Mouse (Mus musculus): ENCODE results near the gene Plekha5. TPM values are rescaled to one million over a fixed set of nuclear protein-coding genes. Genes with fewer than 3 reads are reported as not detected.

Gene Plekha5
- polyA plus RNA-seq, 1 experiment from 2014 or later = 39.0 TPM

DNA sequence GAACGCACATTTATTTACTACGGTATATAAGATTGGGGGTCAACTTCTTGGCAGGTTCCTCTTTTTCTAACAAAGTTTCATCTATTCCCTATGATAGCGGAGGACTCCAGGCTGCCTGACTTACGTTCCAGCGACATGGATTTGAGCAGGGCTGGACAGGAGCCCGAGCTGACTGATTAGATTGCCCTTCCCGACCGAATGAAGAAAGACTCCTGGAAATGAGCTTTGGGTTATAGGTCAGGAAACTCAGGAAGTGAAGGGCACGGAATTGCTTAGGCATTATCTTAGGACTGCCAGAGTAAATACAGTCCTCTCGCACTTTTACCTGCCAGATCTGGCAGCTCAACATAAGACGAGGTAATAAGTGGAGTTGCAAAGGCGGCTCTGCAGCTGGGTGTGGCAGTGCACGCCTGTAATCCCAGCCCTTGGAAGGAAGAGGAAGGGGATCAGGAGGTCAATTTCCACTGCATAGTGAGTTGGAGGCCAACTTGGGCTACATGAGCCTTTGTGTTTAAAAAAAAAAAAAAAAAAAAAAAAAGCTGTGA is 21.0 kb upstream of the Plekha5 start:
- no peak overlapping the region for H3K4me2 ChIP-seq (ENCODE audit: low read length)
- no peaks in the 10 kb centered on the region for H3K36me3 ChIP-seq (ENCODE audit: insufficient read depth, low read length)
- DNase-seq (ENCODE audit: low spot score) = no peak
- H3K4me1 ChIP-seq (replicated peaks; ENCODE audit: insufficient read depth, low read length) = no peaks in the 10 kb centered on the region
- H3K4me3 ChIP-seq (replicated peaks; ENCODE audit: low read depth, low read length) = no peak overlapping the region
- no peaks in the 10 kb centered on the region for H3K9me3 ChIP-seq (replicated peaks; ENCODE audit: low read length)
- ATAC-seq (replicated peaks; ENCODE audit: low FRiP score, low read depth) = no peak
- no peak overlapping the region for H3K27ac ChIP-seq
- TF ChIP-seq CTCF (IDR thresholded peaks at IDR 0.05; ENCODE audit: low read depth) = no peak
- WGBS = 64% methylated on average over 13 of the region's 13 CpGs
- no peaks in the 10 kb centered on the region for H3K27me3 ChIP-seq (ENCODE audit: insufficient read depth, low read length)
- no peak overlapping the region for H3K9ac ChIP-seq (ENCODE audit: low read depth, low read length)

DNA sequence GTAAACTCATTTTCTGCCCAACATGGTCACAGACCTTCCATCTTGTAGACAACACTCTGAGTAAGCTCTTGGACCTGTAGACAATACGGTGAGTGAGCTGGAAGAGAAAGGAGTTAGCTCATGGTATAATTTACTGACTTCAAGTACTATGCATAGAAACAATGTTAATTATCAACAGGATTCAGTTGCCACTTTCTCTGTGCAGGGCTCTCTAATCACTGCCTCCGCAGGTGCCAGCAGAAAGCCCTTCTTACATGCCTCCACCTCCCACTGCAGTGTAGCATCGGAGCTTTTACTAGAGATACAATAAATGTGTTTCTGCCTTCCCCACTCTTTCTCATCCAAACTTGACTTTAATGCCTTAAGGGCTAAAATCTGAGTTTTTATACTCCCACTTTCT is 11.9 kb upstream of the Plekha5 start:
- Histone ChIP-seq H3K9me3 (replicated peaks; ENCODE audit: low read length) (no peaks in the 10 kb centered on the region; the same call in 1 of the 2 replicates), H3K4me1 (replicated peaks; ENCODE audit: insufficient read depth, low read length) (no peaks in the 10 kb centered on the region), H3K4me3 (replicated peaks; ENCODE audit: low read depth, low read length) (no peak overlapping the region), H3K4me2 (ENCODE audit: low read length) (no peak overlapping the region), H3K27ac (no peak overlapping the region), H3K9ac (ENCODE audit: low read depth, low read length) (no peak overlapping the region), H3K36me3 (ENCODE audit: insufficient read depth, low read length) (no peaks in the 10 kb centered on the region), H3K27me3 (ENCODE audit: insufficient read depth, low read length) (no peaks in the 10 kb centered on the region)
- no peak for DNase-seq (ENCODE audit: low spot score)
- WGBS = 64% methylated on average over 3 of the region's 3 CpGs
- no peak for TF ChIP-seq CTCF (IDR thresholded peaks at IDR 0.05; ENCODE audit: low read depth)
- no peak for ATAC-seq (replicated peaks; ENCODE audit: low FRiP score, low read depth)

DNA sequence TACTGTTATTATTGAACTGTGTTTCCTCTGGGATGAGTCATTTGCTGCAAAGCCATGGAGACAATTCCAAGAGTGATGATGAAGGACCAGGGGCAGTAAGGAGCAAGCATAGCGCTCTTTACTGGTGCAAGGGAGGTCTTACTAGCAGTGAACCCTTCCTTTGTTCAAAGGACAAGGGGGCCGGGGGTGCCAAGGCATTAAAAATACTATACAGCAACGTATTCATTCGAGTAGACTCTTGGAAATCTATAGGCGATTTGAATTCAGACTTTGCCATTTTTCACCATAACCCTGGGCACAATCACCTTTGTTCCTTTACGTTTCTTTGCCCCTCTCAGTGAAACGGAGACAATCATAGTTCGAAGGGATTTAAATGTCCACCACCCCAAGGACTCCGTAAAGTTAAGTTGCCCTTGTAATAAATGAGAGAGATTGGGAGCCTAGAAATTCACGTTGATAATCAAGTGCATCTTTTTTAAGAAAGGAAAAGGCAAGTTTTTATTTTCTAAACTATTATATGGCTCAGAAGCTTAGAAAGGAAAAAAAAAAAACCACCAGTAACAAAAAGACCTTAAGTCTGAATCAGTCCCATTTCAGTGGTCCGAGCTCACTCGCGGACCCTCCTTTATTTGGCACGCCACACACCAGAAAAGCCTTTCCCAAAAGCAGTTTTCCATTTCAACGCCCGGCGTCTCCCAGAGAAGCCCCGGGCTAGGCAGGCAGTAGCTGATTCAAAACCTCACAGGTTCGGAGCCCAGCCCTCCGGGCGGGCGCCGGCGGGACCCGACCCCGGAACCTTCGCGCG is 611 bp upstream of the Plekha5 start:
- DNase-seq (ENCODE audit: low spot score) = no peak
- no peak for ATAC-seq (replicated peaks; ENCODE audit: low FRiP score, low read depth)
- H3K36me3 ChIP-seq (ENCODE audit: insufficient read depth, low read length) = no peaks in the 10 kb centered on the region; the same call in 1 of the 2 replicates
- H3K9ac ChIP-seq (ENCODE audit: low read depth, low read length) = peak overlapping the region; percentile 95
- 0 out of 2 replicates have a peak, but pooled peaks cover 4% of the 10 kb centered on the region for H3K9me3 ChIP-seq (replicated peaks; ENCODE audit: low read length)
- H3K27ac ChIP-seq = peak overlapping the region; percentile 92
- 10% methylated on average over 29 of the region's 29 CpGs for WGBS
- peak overlapping the region; percentile 89 for H3K4me2 ChIP-seq (ENCODE audit: low read length)
- TF ChIP-seq CTCF (IDR thresholded peaks at IDR 0.05; ENCODE audit: low read depth) = no peak
- H3K4me1 ChIP-seq (replicated peaks; ENCODE audit: insufficient read depth, low read length) = no peaks in the 10 kb centered on the region
- H3K4me3 ChIP-seq (replicated peaks; ENCODE audit: low read depth, low read length) = peak overlapping the region; percentile 97
- H3K27me3 ChIP-seq (ENCODE audit: insufficient read depth, low read length) = no peaks in the 10 kb centered on the region

DNA sequence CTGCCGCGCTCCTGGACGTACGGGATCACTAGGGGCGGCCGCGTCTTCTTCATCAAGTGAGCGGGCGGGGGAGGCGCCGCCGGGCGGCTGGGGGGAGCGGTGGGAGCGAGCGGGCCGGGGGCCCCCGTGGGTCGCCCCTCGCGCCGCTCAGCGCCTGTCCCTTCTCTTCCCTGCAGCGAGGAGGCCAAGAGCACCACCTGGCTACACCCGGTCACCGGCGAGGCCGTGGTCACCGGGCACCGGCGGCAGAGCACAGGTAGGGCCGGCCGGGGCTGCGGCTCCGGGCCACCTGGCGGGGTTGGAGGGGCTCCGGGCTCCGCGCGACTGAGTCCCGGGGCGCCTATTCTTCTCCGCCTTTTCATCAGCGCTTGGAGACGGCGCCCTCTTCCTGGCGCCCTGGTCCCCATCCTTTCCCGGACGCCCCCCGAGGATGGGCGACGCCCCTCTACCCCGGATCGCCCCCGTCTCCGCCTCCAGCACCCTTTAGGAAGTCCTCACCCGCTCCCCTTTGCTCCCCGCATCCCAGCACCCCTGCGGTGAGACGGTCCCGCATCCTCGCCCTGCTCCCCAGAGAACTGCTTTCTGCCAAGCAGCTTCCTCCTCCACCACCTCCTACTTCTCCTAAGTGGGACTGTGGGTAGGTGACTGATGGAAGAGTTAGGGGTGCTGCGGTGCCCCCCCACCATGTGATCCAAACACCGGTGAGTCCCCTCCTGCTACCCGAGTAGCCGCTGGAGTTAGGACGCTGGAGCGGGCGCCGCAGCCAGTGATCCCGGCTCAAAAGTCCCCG is 542 bp downstream of the Plekha5 start:
- Histone ChIP-seq H3K4me2 (ENCODE audit: low read length) (peak overlapping the region; percentile 89), H3K36me3 (ENCODE audit: insufficient read depth, low read length) (no peaks in the 10 kb centered on the region; the same call in 1 of the 2 replicates), H3K4me3 (replicated peaks; ENCODE audit: low read depth, low read length) (peak overlapping the region; percentile 97), H3K9me3 (replicated peaks; ENCODE audit: low read length) (0 out of 2 replicates have a peak, but pooled peaks cover 4% of the 10 kb centered on the region), H3K27me3 (ENCODE audit: insufficient read depth, low read length) (no peaks in the 10 kb centered on the region), H3K9ac (ENCODE audit: low read depth, low read length) (peak overlapping the region; percentile 95), H3K4me1 (replicated peaks; ENCODE audit: insufficient read depth, low read length) (no peaks in the 10 kb centered on the region), H3K27ac (peak overlapping the region; percentile 92)
- DNase-seq (ENCODE audit: low spot score) = peak; percentile 59
- peak; percentile 79 for ATAC-seq (replicated peaks; ENCODE audit: low FRiP score, low read depth)
- WGBS = 1% methylated on average over 59 of the region's 72 CpGs
- 0 out of 2 replicates have a peak, but pooled peaks have one; percentile 12 for TF ChIP-seq CTCF (IDR thresholded peaks at IDR 0.05; ENCODE audit: low read depth)

DNA sequence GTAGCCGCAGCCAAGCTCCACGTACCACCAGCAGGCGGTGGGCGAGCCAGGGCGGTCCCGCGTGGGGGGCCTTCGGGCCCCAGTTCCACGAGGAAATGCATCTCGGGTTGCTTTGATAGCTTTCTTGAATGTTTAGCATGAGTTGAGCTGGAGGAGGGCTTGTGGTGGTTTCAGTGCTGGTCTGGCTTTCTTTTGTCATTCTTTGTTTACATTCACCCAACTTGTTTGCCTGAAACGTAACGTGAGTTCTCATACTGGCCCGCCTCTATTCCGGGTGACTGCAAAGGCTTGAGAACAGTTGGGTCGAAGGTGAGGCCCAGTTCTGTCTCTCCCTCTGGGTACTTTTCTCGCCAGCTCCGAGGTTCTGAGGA is 1.1 kb downstream of the Plekha5 start:
- Histone ChIP-seq H3K27ac (peak overlapping the region; percentile 92), H3K9me3 (replicated peaks; ENCODE audit: low read length) (no peaks in the 10 kb centered on the region), H3K4me3 (replicated peaks; ENCODE audit: low read depth, low read length) (peak overlapping the region; percentile 97), H3K36me3 (ENCODE audit: insufficient read depth, low read length) (no peaks in the 10 kb centered on the region; the same call in 1 of the 2 replicates), H3K4me1 (replicated peaks; ENCODE audit: insufficient read depth, low read length) (no peaks in the 10 kb centered on the region), H3K9ac (ENCODE audit: low read depth, low read length) (peak overlapping the region; percentile 95), H3K27me3 (ENCODE audit: insufficient read depth, low read length) (no peaks in the 10 kb centered on the region), H3K4me2 (ENCODE audit: low read length) (peak overlapping the region; percentile 89)
- ATAC-seq (replicated peaks; ENCODE audit: low FRiP score, low read depth) (no peak; the same call in 1 of the 2 replicates), DNase-seq (ENCODE audit: low spot score) (peak; percentile 52)
- 2% methylated on average over 17 of the region's 17 CpGs for WGBS
- TF ChIP-seq CTCF (IDR thresholded peaks at IDR 0.05; ENCODE audit: low read depth) = peak; percentile 38

DNA sequence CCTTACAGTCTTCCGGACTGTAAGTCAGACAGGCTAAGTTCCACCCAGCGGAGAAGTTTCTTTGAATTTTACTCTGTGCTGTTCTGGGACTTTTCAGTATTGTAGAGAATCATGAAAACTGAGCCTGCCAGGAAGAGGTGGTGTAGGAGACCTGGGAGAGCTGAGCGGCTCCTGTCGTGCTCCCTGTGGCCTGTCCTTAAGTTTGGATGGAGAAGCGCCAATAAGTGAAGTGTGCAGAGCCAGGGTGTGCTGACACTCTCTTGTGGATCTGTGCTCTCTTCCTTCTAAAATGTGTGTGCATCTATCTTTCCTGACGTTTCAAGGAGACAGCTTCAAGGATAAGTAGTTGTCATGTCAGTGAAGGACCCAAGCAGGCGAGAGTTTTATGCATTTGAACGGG is 5.4 kb downstream of the Plekha5 start:
- no peak overlapping the region for H3K27ac ChIP-seq
- no peak for TF ChIP-seq CTCF (IDR thresholded peaks at IDR 0.05; ENCODE audit: low read depth)
- no peaks in the 10 kb centered on the region for H3K4me1 ChIP-seq (replicated peaks; ENCODE audit: insufficient read depth, low read length)
- H3K36me3 ChIP-seq (ENCODE audit: insufficient read depth, low read length) = peaks cover 11% of the 10 kb centered on the region
- H3K9ac ChIP-seq (ENCODE audit: low read depth, low read length) = no peak overlapping the region
- WGBS = 78% methylated on average over 8 of the region's 8 CpGs
- ATAC-seq (replicated peaks; ENCODE audit: low FRiP score, low read depth) (no peak), DNase-seq (ENCODE audit: low spot score) (no peak)
- H3K9me3 ChIP-seq (replicated peaks; ENCODE audit: low read length) = no peaks in the 10 kb centered on the region
- no peak overlapping the region for H3K4me2 ChIP-seq (ENCODE audit: low read length)
- no peak overlapping the region for H3K4me3 ChIP-seq (replicated peaks; ENCODE audit: low read depth, low read length)
- H3K27me3 ChIP-seq (ENCODE audit: insufficient read depth, low read length) = no peaks in the 10 kb centered on the region

All from kidney, postnatal 0 days (tissue).